Mouse (Mus musculus): Measurements from ENCODE around the gene Cacna2d3.
A peak's percentile ranks its signal among the peaks of the same experiment; 100 is the strongest.

Gene Cacna2d3

GRCm38 (mm10) chr14:29267233-29267874, 454.3 kb downstream of the Cacna2d3 start:
- no peak for DNase-seq (ENCODE audit: low spot score in 2 of 2)

GRCm38 (mm10) chr14:29260621-29261020, 461.0 kb downstream of the Cacna2d3 start:
- DNase-seq (ENCODE audit: low spot score in 2 of 2): no peak

GRCm38 (mm10) chr14:29243516-29243915, 478.1 kb downstream of the Cacna2d3 start:
- DNase-seq (ENCODE audit: low spot score in 2 of 2): no peak

- DNase-seq (ENCODE audit: low spot score in 2 of 2): no peak
These were observed 483.2 kb downstream of the Cacna2d3 start for GRCm38 (mm10) chr14:29238446-29238845.

GRCm38 (mm10) chr14:29228976-29229716, 492.5 kb downstream of the Cacna2d3 start:
- no peak for DNase-seq (ENCODE audit: low spot score in 2 of 2)

- DNase-seq (ENCODE audit: low spot score in 2 of 2): no peak
These were observed 493.2 kb downstream of the Cacna2d3 start for GRCm38 (mm10) chr14:29228471-29228870.

GRCm38 (mm10) chr14:29227959-29228358, 493.7 kb downstream of the Cacna2d3 start:
- DNase-seq (ENCODE audit: low spot score in 2 of 2): no peak

- DNase-seq (ENCODE audit: low spot score in 2 of 2): no peak
These were observed 495.8 kb downstream of the Cacna2d3 start for GRCm38 (mm10) chr14:29225754-29226365.

GRCm38 (mm10) chr14:29223012-29223411, 498.7 kb downstream of the Cacna2d3 start:
- no peak for DNase-seq (ENCODE audit: low spot score in 2 of 2)

- no peak for DNase-seq (ENCODE audit: low spot score in 2 of 2)
These were observed 499.3 kb downstream of the Cacna2d3 start for GRCm38 (mm10) chr14:29222191-29222882.

GRCm38 (mm10) chr14:29216106-29216505, 505.6 kb downstream of the Cacna2d3 start:
- DNase-seq (ENCODE audit: low spot score in 2 of 2): no peak

- no peak for DNase-seq (ENCODE audit: low spot score in 2 of 2)
These were observed 516.7 kb downstream of the Cacna2d3 start for GRCm38 (mm10) chr14:29204967-29205268.

GRCm38 (mm10) chr14:29204236-29204966, 517.3 kb downstream of the Cacna2d3 start:
- DNase-seq (ENCODE audit: low spot score in 2 of 2): no peak

GRCm38 (mm10) chr14:29196171-29196570, 525.5 kb downstream of the Cacna2d3 start:
- no peak for DNase-seq (ENCODE audit: low spot score in 2 of 2)

GRCm38 (mm10) chr14:29191426-29191825, 530.2 kb downstream of the Cacna2d3 start:
- DNase-seq (ENCODE audit: low spot score in 2 of 2): no peak

- no peak for DNase-seq (ENCODE audit: low spot score in 2 of 2)
These were observed 537.9 kb downstream of the Cacna2d3 start for GRCm38 (mm10) chr14:29183730-29184129.

- no peak for DNase-seq (ENCODE audit: low spot score in 2 of 2)
These were observed 542.2 kb downstream of the Cacna2d3 start for GRCm38 (mm10) chr14:29179397-29179888.

GRCm38 (mm10) chr14:29178695-29179396, 542.8 kb downstream of the Cacna2d3 start:
- DNase-seq (ENCODE audit: low spot score in 2 of 2): peak; percentile 18 to 21

- DNase-seq (ENCODE audit: low spot score in 2 of 2): no peak
These were observed 546.9 kb downstream of the Cacna2d3 start for GRCm38 (mm10) chr14:29174762-29175161.

- no peak for DNase-seq (ENCODE audit: low spot score in 2 of 2)
These were observed 549.5 kb downstream of the Cacna2d3 start for GRCm38 (mm10) chr14:29172207-29172606.

- DNase-seq (ENCODE audit: low spot score in 2 of 2): no peak
These were observed 557.0 kb downstream of the Cacna2d3 start for GRCm38 (mm10) chr14:29164653-29165030.

All from frontal cortex, postnatal 10 days (tissue).